Mouse (Mus musculus): ENCODE data around the gene Wdr78. TPM values are rescaled to one million over a fixed set of nuclear protein-coding genes. Genes with fewer than 3 reads are reported as not detected.

The Wdr78 gene
- polyA plus RNA-seq, 1 experiment from 2014 or later: 3.8 TPM

- Histone ChIP-seq H3K4me1 (replicated peaks; ENCODE audit: control insufficient read depth, insufficient read depth, low read length) (peaks cover 18% of the 10 kb centered on the region), H3K9ac (replicated peaks; ENCODE audit: low read depth, low read length) (peak overlapping the region; percentile 84; the same call in 1 of the 2 replicates), H3K4me2 (ENCODE audit: low read length) (peak overlapping the region; percentile 73), H3K27ac (ENCODE audit: low read length) (no peak overlapping the region), H3K9me3 (ENCODE audit: control insufficient read depth, low read length) (no peaks in the 10 kb centered on the region), H3K4me3 (replicated peaks; ENCODE audit: low read length) (peak overlapping the region; percentile 85), H3K36me3 (ENCODE audit: control insufficient read depth, insufficient read depth) (no peaks in the 10 kb centered on the region), H3K27me3 (replicated peaks; ENCODE audit: control insufficient read depth, insufficient read depth, low read length) (no peaks in the 10 kb centered on the region)
- 34% methylated on average over 3 of the region's 3 CpGs for WGBS
- ATAC-seq: no peak
These were observed 6.0 kb upstream of the Wdr78 start for GRCm38 (mm10) chr4:103120395-103120794.

DNA sequence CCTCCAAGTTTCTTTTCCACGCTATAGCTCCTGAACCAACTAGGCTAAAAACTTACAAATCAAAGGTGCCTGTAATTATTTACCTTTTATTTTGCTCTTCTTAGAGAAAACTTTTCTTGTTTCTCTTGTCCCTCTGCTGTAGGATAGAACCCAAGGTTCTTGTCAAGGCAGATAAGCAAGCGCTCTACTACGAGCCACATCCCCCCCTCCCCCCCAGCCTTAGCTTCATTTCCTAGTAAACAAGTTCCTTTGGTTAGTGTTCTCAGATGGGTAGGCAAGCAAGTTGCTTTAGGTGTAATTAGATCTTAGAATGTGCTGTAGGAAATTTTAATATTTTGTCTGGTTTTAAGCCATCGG is 5.7 kb upstream of the Wdr78 start:
- H3K27me3 ChIP-seq (replicated peaks; ENCODE audit: control insufficient read depth, insufficient read depth, low read length): no peaks in the 10 kb centered on the region
- peak overlapping the region; percentile 85 for H3K4me3 ChIP-seq (replicated peaks; ENCODE audit: low read length)
- H3K9ac ChIP-seq (replicated peaks; ENCODE audit: low read depth, low read length): peak overlapping the region; percentile 84
- H3K4me1 ChIP-seq (replicated peaks; ENCODE audit: control insufficient read depth, insufficient read depth, low read length): peaks cover 22% of the 10 kb centered on the region
- peak overlapping the region; percentile 73 for H3K4me2 ChIP-seq (ENCODE audit: low read length)
- H3K27ac ChIP-seq (ENCODE audit: low read length): no peak overlapping the region
- no peak for ATAC-seq
- no peaks in the 10 kb centered on the region for H3K36me3 ChIP-seq (ENCODE audit: control insufficient read depth, insufficient read depth)
- no peaks in the 10 kb centered on the region for H3K9me3 ChIP-seq (ENCODE audit: control insufficient read depth, low read length)
- WGBS: 15% methylated on average over 4 of the region's 4 CpGs

- peak overlapping the region; percentile 73 for H3K4me2 ChIP-seq (ENCODE audit: low read length)
- H3K4me3 ChIP-seq (replicated peaks; ENCODE audit: low read length): peak overlapping the region; percentile 85
- H3K9ac ChIP-seq (replicated peaks; ENCODE audit: low read depth, low read length): peak overlapping the region; percentile 84
- peaks cover 23% of the 10 kb centered on the region for H3K4me1 ChIP-seq (replicated peaks; ENCODE audit: control insufficient read depth, insufficient read depth, low read length)
- WGBS: under 1% methylated on average over 78 of the region's 111 CpGs
- H3K9me3 ChIP-seq (ENCODE audit: control insufficient read depth, low read length): no peaks in the 10 kb centered on the region
- H3K36me3 ChIP-seq (ENCODE audit: control insufficient read depth, insufficient read depth): no peaks in the 10 kb centered on the region
- ATAC-seq: peak; percentile 42
- peak overlapping the region; percentile 72 for H3K27ac ChIP-seq (ENCODE audit: low read length)
- H3K27me3 ChIP-seq (replicated peaks; ENCODE audit: control insufficient read depth, insufficient read depth, low read length): no peaks in the 10 kb centered on the region
These were observed 5.1 kb upstream of the Wdr78 start for GRCm38 (mm10) chr4:103119229-103120027.

GRCm38 (mm10) chr4:103118888-103119228 is 4.5 kb upstream of the Wdr78 start:
- Histone ChIP-seq H3K9ac (replicated peaks; ENCODE audit: low read depth, low read length) (peak overlapping the region; percentile 84), H3K4me2 (ENCODE audit: low read length) (peak overlapping the region; percentile 73), H3K9me3 (ENCODE audit: control insufficient read depth, low read length) (no peaks in the 10 kb centered on the region), H3K4me1 (replicated peaks; ENCODE audit: control insufficient read depth, insufficient read depth, low read length) (peaks cover 23% of the 10 kb centered on the region), H3K27ac (ENCODE audit: low read length) (peak overlapping the region; percentile 72), H3K27me3 (replicated peaks; ENCODE audit: control insufficient read depth, insufficient read depth, low read length) (no peaks in the 10 kb centered on the region), H3K36me3 (ENCODE audit: control insufficient read depth, insufficient read depth) (no peaks in the 10 kb centered on the region), H3K4me3 (replicated peaks; ENCODE audit: low read length) (peak overlapping the region; percentile 85)
- ATAC-seq: no peak
- WGBS: under 1% methylated on average over 14 of the region's 15 CpGs

DNA sequence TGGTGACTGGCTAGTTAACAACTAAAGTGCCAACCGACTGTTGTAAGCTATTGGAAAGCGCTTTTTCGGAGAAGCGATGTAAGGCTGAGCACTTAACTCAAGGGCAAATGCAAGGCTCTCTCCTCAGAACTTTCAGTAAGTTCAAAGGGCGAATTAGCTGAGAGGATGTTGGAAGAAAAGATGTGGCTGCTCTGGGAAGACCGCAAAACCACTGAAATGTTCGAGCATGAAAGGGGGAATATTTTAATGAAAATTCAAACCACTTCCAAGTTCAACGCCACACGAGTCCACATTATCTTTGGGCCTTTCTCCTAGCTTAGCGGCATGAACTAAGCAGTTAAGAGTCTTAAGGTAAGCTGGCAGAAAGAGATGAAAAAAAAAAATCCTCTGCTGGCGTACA is 953 bp downstream of the Wdr78 start:
- H3K9me3 ChIP-seq (ENCODE audit: control insufficient read depth, low read length): no peaks in the 10 kb centered on the region
- no peaks in the 10 kb centered on the region for H3K36me3 ChIP-seq (ENCODE audit: control insufficient read depth, insufficient read depth)
- H3K27me3 ChIP-seq (replicated peaks; ENCODE audit: control insufficient read depth, insufficient read depth, low read length): no peaks in the 10 kb centered on the region
- H3K27ac ChIP-seq (ENCODE audit: low read length): peak overlapping the region; percentile 100
- peak overlapping the region; percentile 92 for H3K4me3 ChIP-seq (replicated peaks; ENCODE audit: low read length)
- WGBS: 6% methylated on average over 11 of the region's 11 CpGs
- ATAC-seq: no peak
- peak overlapping the region; percentile 97 for H3K9ac ChIP-seq (replicated peaks; ENCODE audit: low read depth, low read length)
- peak overlapping the region; percentile 73 for H3K4me2 ChIP-seq (ENCODE audit: low read length)
- H3K4me1 ChIP-seq (replicated peaks; ENCODE audit: control insufficient read depth, insufficient read depth, low read length): peaks cover 24% of the 10 kb centered on the region

GRCm38 (mm10) chr4:103112651-103113050 is 1.7 kb downstream of the Wdr78 start:
- Histone ChIP-seq H3K4me1 (replicated peaks; ENCODE audit: control insufficient read depth, insufficient read depth, low read length) (peaks cover 24% of the 10 kb centered on the region), H3K4me2 (ENCODE audit: low read length) (peak overlapping the region; percentile 73), H3K36me3 (ENCODE audit: control insufficient read depth, insufficient read depth) (no peaks in the 10 kb centered on the region), H3K27ac (ENCODE audit: low read length) (no peak overlapping the region), H3K4me3 (replicated peaks; ENCODE audit: low read length) (peak overlapping the region; percentile 92), H3K27me3 (replicated peaks; ENCODE audit: control insufficient read depth, insufficient read depth, low read length) (no peaks in the 10 kb centered on the region), H3K9me3 (ENCODE audit: control insufficient read depth, low read length) (no peaks in the 10 kb centered on the region), H3K9ac (replicated peaks; ENCODE audit: low read depth, low read length) (no peak overlapping the region)
- no peak for ATAC-seq
- 24% methylated on average over 7 of the region's 7 CpGs for WGBS

DNA sequence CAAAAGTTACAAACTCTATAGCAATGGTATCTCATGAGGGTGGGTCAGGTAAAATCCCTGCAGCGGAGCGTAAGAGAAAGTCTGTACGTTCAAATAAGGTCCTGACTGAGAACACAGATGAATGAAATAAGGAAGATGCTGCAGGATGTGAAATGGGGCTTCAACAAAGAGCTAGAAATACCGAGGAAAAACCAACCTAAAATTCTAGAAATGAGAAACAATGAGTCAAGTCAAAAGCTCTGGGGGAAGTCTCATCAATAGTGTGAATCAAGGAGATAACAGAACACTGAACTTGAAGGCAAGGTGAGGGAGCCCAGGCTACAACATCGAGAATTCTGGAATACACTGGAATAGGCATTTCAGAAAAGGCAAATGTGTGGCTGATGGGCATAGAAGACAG is 15.8 kb downstream of the Wdr78 start:
- H3K36me3 ChIP-seq (ENCODE audit: control insufficient read depth, insufficient read depth): no peaks in the 10 kb centered on the region
- 90% methylated on average over 5 of the region's 5 CpGs for WGBS
- no peak overlapping the region for H3K27ac ChIP-seq (ENCODE audit: low read length)
- H3K4me2 ChIP-seq (ENCODE audit: low read length): no peak overlapping the region
- no peaks in the 10 kb centered on the region for H3K4me1 ChIP-seq (replicated peaks; ENCODE audit: control insufficient read depth, insufficient read depth, low read length)
- no peak overlapping the region for H3K9ac ChIP-seq (replicated peaks; ENCODE audit: low read depth, low read length)
- H3K4me3 ChIP-seq (replicated peaks; ENCODE audit: low read length): no peak overlapping the region
- no peaks in the 10 kb centered on the region for H3K9me3 ChIP-seq (ENCODE audit: control insufficient read depth, low read length)
- no peaks in the 10 kb centered on the region for H3K27me3 ChIP-seq (replicated peaks; ENCODE audit: control insufficient read depth, insufficient read depth, low read length)
- no peak for ATAC-seq

- WGBS: 89% methylated on average over 8 of the region's 8 CpGs
- Histone ChIP-seq H3K9ac (replicated peaks; ENCODE audit: low read depth, low read length) (no peak overlapping the region), H3K27me3 (replicated peaks; ENCODE audit: control insufficient read depth, insufficient read depth, low read length) (no peaks in the 10 kb centered on the region), H3K4me2 (ENCODE audit: low read length) (no peak overlapping the region), H3K36me3 (ENCODE audit: control insufficient read depth, insufficient read depth) (no peaks in the 10 kb centered on the region), H3K27ac (ENCODE audit: low read length) (no peak overlapping the region), H3K4me3 (replicated peaks; ENCODE audit: low read length) (no peak overlapping the region), H3K4me1 (replicated peaks; ENCODE audit: control insufficient read depth, insufficient read depth, low read length) (no peaks in the 10 kb centered on the region), H3K9me3 (ENCODE audit: control insufficient read depth, low read length) (no peaks in the 10 kb centered on the region)
- ATAC-seq: no peak
These were observed 18.4 kb downstream of the Wdr78 start for GRCm38 (mm10) chr4:103095921-103096320.

DNA sequence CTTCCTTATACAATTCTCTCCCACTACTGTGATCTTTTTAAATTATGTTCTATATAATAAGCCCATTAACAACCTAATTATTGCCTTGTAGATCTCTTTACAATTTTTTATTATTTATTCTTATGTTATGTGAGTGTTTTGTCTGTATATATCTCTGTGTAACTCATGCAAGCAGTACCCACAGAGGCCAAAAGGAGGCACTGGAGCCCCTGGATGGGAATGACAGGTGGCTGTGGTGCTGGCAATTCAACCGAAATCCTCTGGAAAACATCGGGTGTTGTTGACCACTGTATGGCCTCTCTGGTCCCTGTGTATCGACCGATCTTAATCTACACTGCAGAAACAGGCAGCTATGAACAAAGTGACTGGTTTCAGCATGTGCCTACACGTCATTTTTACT is 29.1 kb downstream of the Wdr78 start:
- no peaks in the 10 kb centered on the region for H3K9me3 ChIP-seq (ENCODE audit: control insufficient read depth, low read length)
- H3K27ac ChIP-seq (ENCODE audit: low read length): no peak overlapping the region
- no peaks in the 10 kb centered on the region for H3K36me3 ChIP-seq (ENCODE audit: control insufficient read depth, insufficient read depth)
- no peak overlapping the region for H3K4me2 ChIP-seq (ENCODE audit: low read length)
- no peak overlapping the region for H3K4me3 ChIP-seq (replicated peaks; ENCODE audit: low read length)
- no peaks in the 10 kb centered on the region for H3K4me1 ChIP-seq (replicated peaks; ENCODE audit: control insufficient read depth, insufficient read depth, low read length)
- H3K27me3 ChIP-seq (replicated peaks; ENCODE audit: control insufficient read depth, insufficient read depth, low read length): no peaks in the 10 kb centered on the region
- WGBS: 92% methylated on average over 5 of the region's 5 CpGs
- ATAC-seq: no peak
- no peak overlapping the region for H3K9ac ChIP-seq (replicated peaks; ENCODE audit: low read depth, low read length)

GRCm38 (mm10) chr4:103070631-103071030 is 43.7 kb downstream of the Wdr78 start:
- Histone ChIP-seq H3K36me3 (ENCODE audit: control insufficient read depth, insufficient read depth) (no peaks in the 10 kb centered on the region), H3K4me2 (ENCODE audit: low read length) (no peak overlapping the region), H3K27ac (ENCODE audit: low read length) (no peak overlapping the region), H3K4me3 (replicated peaks; ENCODE audit: low read length) (no peak overlapping the region), H3K27me3 (replicated peaks; ENCODE audit: control insufficient read depth, insufficient read depth, low read length) (no peaks in the 10 kb centered on the region), H3K9ac (replicated peaks; ENCODE audit: low read depth, low read length) (no peak overlapping the region), H3K4me1 (replicated peaks; ENCODE audit: control insufficient read depth, insufficient read depth, low read length) (no peaks in the 10 kb centered on the region), H3K9me3 (ENCODE audit: control insufficient read depth, low read length) (no peaks in the 10 kb centered on the region)
- 64% methylated on average over 3 of the region's 3 CpGs for WGBS
- no peak for ATAC-seq

All from forebrain, embryonic 16.5 days (tissue).